Mouse (Mus musculus): ENCODE measurements around the gene Gmcl1.

Gmcl1 gene

GRCm38 (mm10) chr6:86740652-86741051, 7.5 kb upstream of the Gmcl1 start:
- in situ Hi-C loops (cut with MboI; ENCODE audit: unreplicated experiment in 2 of 2), result loop anchor here in 1 of 2 experiments (5.0 to 10.0 kb wide), 2 partner anchors 187 to 264 kb away; partner anchors contain the start of gene Nfu1

- in situ Hi-C loops (cut with MboI; ENCODE audit: unreplicated experiment in 2 of 2), result no loop called here
Observed at GRCm38 (mm10) chr6:86736830-86737229, 3.6 kb upstream of the Gmcl1 start.

GRCm38 (mm10) chr6:86736313-86736712, 3.1 kb upstream of the Gmcl1 start:
- in situ Hi-C loops (cut with MboI; ENCODE audit: unreplicated experiment in 2 of 2), result no loop called here

GRCm38 (mm10) chr6:86732276-86733173, 658 bp downstream of the Gmcl1 start:
- in situ Hi-C loops (cut with MboI; ENCODE audit: unreplicated experiment in 2 of 2), result no loop called here

GRCm38 (mm10) chr6:86728711-86729110, 4.5 kb downstream of the Gmcl1 start:
- in situ Hi-C loops (cut with MboI; ENCODE audit: unreplicated experiment in 2 of 2), result no loop called here

GRCm38 (mm10) chr6:86721977-86722376, 11.2 kb downstream of the Gmcl1 start:
- in situ Hi-C loops (cut with MboI; ENCODE audit: unreplicated experiment in 2 of 2), result no loop called here

GRCm38 (mm10) chr6:86708072-86708774, 25.0 kb downstream of the Gmcl1 start:
- in situ Hi-C loops (cut with MboI; ENCODE audit: unreplicated experiment in 2 of 2), result no loop called here

GRCm38 (mm10) chr6:86702577-86702976, 30.6 kb downstream of the Gmcl1 start:
- in situ Hi-C loops (cut with MboI; ENCODE audit: unreplicated experiment in 2 of 2), result no loop called here

- in situ Hi-C loops (cut with MboI; ENCODE audit: unreplicated experiment in 2 of 2), result loop anchor here in 1 of 2 experiments (25.0 kb wide), 2 partner anchors 561 to 736 kb away; partner anchors contain the start of gene Dusp11
Observed at GRCm38 (mm10) chr6:86697903-86698302, 35.3 kb downstream of the Gmcl1 start.

GRCm38 (mm10) chr6:86696213-86696612, 37.0 kb downstream of the Gmcl1 start:
- in situ Hi-C loops (cut with MboI; ENCODE audit: unreplicated experiment in 2 of 2), result loop anchor here in 1 of 2 experiments (25.0 kb wide), 2 partner anchors 559 to 734 kb away; partner anchors contain the start of gene Dusp11

- in situ Hi-C loops (cut with MboI; ENCODE audit: unreplicated experiment in 2 of 2), result loop anchor here in 1 of 2 experiments (25.0 kb wide), 2 partner anchors 557 to 732 kb away; partner anchors contain the start of gene Dusp11
Observed at GRCm38 (mm10) chr6:86694465-86694864, 38.7 kb downstream of the Gmcl1 start.

GRCm38 (mm10) chr6:86689671-86690070, 43.5 kb downstream of the Gmcl1 start:
- in situ Hi-C loops (cut with MboI; ENCODE audit: unreplicated experiment in 2 of 2), result loop anchor here in 1 of 2 experiments (25.0 kb wide), 2 partner anchors 552 to 727 kb away; partner anchors contain the start of gene Dusp11

GRCm38 (mm10) chr6:86686971-86687370, 46.2 kb downstream of the Gmcl1 start:
- in situ Hi-C loops (cut with MboI; ENCODE audit: unreplicated experiment in 2 of 2), result loop anchor here in 1 of 2 experiments (25.0 kb wide), 2 partner anchors 550 to 725 kb away; partner anchors contain the start of gene Dusp11

- in situ Hi-C loops (cut with MboI; ENCODE audit: unreplicated experiment in 2 of 2), result loop anchor here in 1 of 2 experiments (25.0 kb wide), 2 partner anchors 547 to 722 kb away; partner anchors contain the start of gene Dusp11
Observed at GRCm38 (mm10) chr6:86684655-86685011, 48.5 kb downstream of the Gmcl1 start.

GRCm38 (mm10) chr6:86683872-86684654, 49.1 kb downstream of the Gmcl1 start, which contains the start of gene Snrnp27:
Snrnp27 (minus strand) TSS chr6:86684522.
- in situ Hi-C loops (cut with MboI; ENCODE audit: unreplicated experiment in 2 of 2), result loop anchor here in 1 of 2 experiments (25.0 kb wide), 2 partner anchors 547 to 722 kb away; partner anchors contain the start of gene Dusp11

GRCm38 (mm10) chr6:86681289-86681688, 51.9 kb downstream of the Gmcl1 start:
- in situ Hi-C loops (cut with MboI; ENCODE audit: unreplicated experiment in 2 of 2), result loop anchor here in 1 of 2 experiments (25.0 kb wide), 2 partner anchors 544 to 719 kb away; partner anchors contain the start of gene Dusp11

- in situ Hi-C loops (cut with MboI; ENCODE audit: unreplicated experiment in 2 of 2), result loop anchor here (10.0 to 25.0 kb wide), 4 partner anchors 204 to 716 kb away; partner anchors contain the start of gene Dusp11 (in 1 of the 2)
Observed at GRCm38 (mm10) chr6:86678341-86678740, 54.8 kb downstream of the Gmcl1 start.

- in situ Hi-C loops (cut with MboI; ENCODE audit: unreplicated experiment in 2 of 2), result loop anchor here (5.0 to 10.0 kb wide), 5 partner anchors 124 to 234 kb away; partner anchors contain the start of gene C87436 (in 1 of the 2)
Observed at GRCm38 (mm10) chr6:86670873-86671272, 62.3 kb downstream of the Gmcl1 start.

GRCm38 (mm10) chr6:86669240-86669727, 63.9 kb downstream of the Gmcl1 start:
- in situ Hi-C loops (cut with MboI; ENCODE audit: unreplicated experiment in 2 of 2), result no loop called here

Data from v-Abl transformed pro-B cells (cell line).